Mouse (Mus musculus): ENCODE measurements around the gene Diaph3.

DNA sequence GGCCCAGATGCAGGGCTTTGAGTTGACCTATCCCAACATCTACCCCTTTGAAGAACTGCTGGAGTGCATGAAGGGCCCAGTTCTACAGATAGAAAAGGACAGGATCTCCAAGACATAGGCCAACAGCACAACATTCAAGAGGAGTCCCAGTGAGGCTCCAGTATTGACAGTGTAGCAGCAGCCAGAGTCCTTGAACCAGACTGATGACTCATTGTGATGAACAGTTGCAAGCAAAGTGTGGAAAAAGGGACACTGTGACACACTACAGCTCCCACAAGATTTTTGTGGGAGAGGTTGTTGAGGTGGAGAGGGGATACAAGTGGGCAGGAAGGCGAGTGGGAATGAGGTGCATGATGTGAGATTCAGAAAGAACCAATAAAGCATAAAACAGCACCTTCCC, 443.1 kb downstream of the Diaph3 start:
- TF ChIP-seq ZKSCAN1 (IDR thresholded peaks at IDR 0.05; ENCODE audit: borderline replicate concordance, low read depth, low read length) = no peak
- no peak for TF ChIP-seq USF1 (IDR thresholded peaks at IDR 0.05; ENCODE audit: low read depth, low read length)
- no peak for TF ChIP-seq POLR2A (IDR thresholded peaks at IDR 0.05; ENCODE audit: low read depth, low read length)
- TF ChIP-seq MAFK (IDR thresholded peaks at IDR 0.05; ENCODE audit: insufficient replicate concordance, low read length) = no peak
- TF ChIP-seq TCF12 (IDR thresholded peaks at IDR 0.05; ENCODE audit: low read depth, low read length) = no peak
- TF ChIP-seq TBP (conservative IDR thresholded peaks at IDR 0.05; ENCODE audit: low read depth, low read length) = no peak
- no peak for TF ChIP-seq RAD21 (IDR thresholded peaks at IDR 0.05; ENCODE audit: low read depth, low read length)
- no peak for TF ChIP-seq ETS1 (conservative IDR thresholded peaks at IDR 0.05; ENCODE audit: low read depth, low read length)
- TF ChIP-seq ZNF384 (IDR thresholded peaks at IDR 0.05; ENCODE audit: low read depth, low read length) = no peak
- TF ChIP-seq E2F4 (IDR thresholded peaks at IDR 0.05; ENCODE audit: insufficient replicate concordance, low read depth, low read length) = no peak
- no peak for TF ChIP-seq EP300 (IDR thresholded peaks at IDR 0.05; ENCODE audit: low read length)
